Mouse (Mus musculus): Measurements from ENCODE around the gene Ctla4. TPM values are rescaled to one million over a fixed set of nuclear protein-coding genes. Genes with fewer than 3 reads are reported as not detected.

The Ctla4 gene
- total and polyA plus RNA-seq, 3 experiments: not detected

DNA sequence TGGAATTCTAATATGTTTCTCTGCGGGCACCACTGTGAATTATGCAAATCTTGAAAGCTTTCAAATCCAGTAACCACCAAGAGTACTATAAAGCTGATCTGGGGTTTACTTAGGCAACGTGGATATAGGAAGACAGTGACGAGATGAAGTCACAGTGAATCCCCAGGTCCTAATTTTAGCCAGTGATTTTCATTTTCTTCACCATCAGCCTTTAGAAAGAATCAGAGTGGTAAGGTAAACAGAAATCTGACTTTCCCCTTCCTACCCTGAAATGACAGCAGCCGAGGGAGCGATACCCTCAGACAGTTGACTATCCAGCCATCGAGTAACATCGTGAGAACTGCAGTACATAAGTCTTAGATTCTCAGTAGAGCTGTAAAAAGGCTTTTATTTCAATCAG lies 16.3 kb downstream of the Ctla4 start:
- no peak overlapping the region for H3K4me3 ChIP-seq (ENCODE audit: control insufficient read depth in 1 of 2, insufficient read depth in 1 of 2, low read depth in 2 of 2, low read length in 2 of 2)
- TF ChIP-seq ZKSCAN1 (IDR thresholded peaks at IDR 0.05; ENCODE audit: low read depth, low read length) (no peak), BHLHE40 (IDR thresholded peaks at IDR 0.05; ENCODE audit: borderline replicate concordance, low read depth, low read length) (no peak), GABPA (IDR thresholded peaks at IDR 0.05; ENCODE audit: low read depth, low read length) (no peak), MAZ (IDR thresholded peaks at IDR 0.05; ENCODE audit: low read depth, low read length) (no peak), POLR2AphosphoS2 (IDR thresholded peaks at IDR 0.05; ENCODE audit: low read length) (no peak), POLR2A (IDR thresholded peaks at IDR 0.05; ENCODE audit: control insufficient read depth in 1 of 2, insufficient read depth in 1 of 2, low read depth in 1 of 2, low read length in 2 of 2, poor library complexity in 1 of 2) (no peak), CHD1 (IDR thresholded peaks at IDR 0.05; ENCODE audit: low read depth, low read length) (no peak), TBP (IDR thresholded peaks at IDR 0.05; ENCODE audit: low read depth, low read length) (no peak), UBTF (IDR thresholded peaks at IDR 0.05; ENCODE audit: borderline replicate concordance, insufficient read depth, low read depth, low read length) (no peak), KAT2A (conservative IDR thresholded peaks at IDR 0.05; ENCODE audit: low read depth, low read length) (no peak), RAD21 (IDR thresholded peaks at IDR 0.05; ENCODE audit: low read depth, low read length) (no peak), NRF1 (IDR thresholded peaks at IDR 0.05; ENCODE audit: insufficient read depth, low read depth, low read length, poor library complexity, severe bottlenecking) (no peak), ETS1 (IDR thresholded peaks at IDR 0.05; ENCODE audit: low read depth, low read length) (no peak), USF1 (IDR thresholded peaks at IDR 0.05; ENCODE audit: low read depth, low read length) (no peak), RCOR1 (IDR thresholded peaks at IDR 0.05; ENCODE audit: low read depth, low read length) (no peak), ZC3H11A (IDR thresholded peaks at IDR 0.05; ENCODE audit: low read depth, low read length) (no peak), TCF12 (IDR thresholded peaks at IDR 0.05; ENCODE audit: low read depth, low read length) (no peak)
- no peaks in the 10 kb centered on the region for H3K4me1 ChIP-seq (ENCODE audit: control insufficient read depth in 1 of 2, insufficient read depth in 2 of 2, low read length in 2 of 2)
- H3K9me3 ChIP-seq (replicated peaks; ENCODE audit: insufficient read depth, low read length): no peaks in the 10 kb centered on the region
- no peaks in the 10 kb centered on the region for H3K36me3 ChIP-seq (ENCODE audit: control insufficient read depth in 1 of 2, insufficient read depth in 2 of 2, low read length in 2 of 2)
- DNase-seq (ENCODE audit: low read depth, low spot score): no peak
- H3K27ac ChIP-seq (ENCODE audit: control insufficient read depth, low read depth, low read length): no peak overlapping the region
- no peak overlapping the region for H3K9ac ChIP-seq (ENCODE audit: control insufficient read depth, low read depth, low read length, poor library complexity, severe bottlenecking)
- H3K79me2 ChIP-seq (ENCODE audit: control insufficient read depth, insufficient read depth, low read length, poor library complexity): no peaks in the 10 kb centered on the region
- H3K27me3 ChIP-seq (ENCODE audit: control insufficient read depth in 1 of 2, insufficient read depth in 2 of 2, low read length in 2 of 2): no peaks in the 10 kb centered on the region

DNA sequence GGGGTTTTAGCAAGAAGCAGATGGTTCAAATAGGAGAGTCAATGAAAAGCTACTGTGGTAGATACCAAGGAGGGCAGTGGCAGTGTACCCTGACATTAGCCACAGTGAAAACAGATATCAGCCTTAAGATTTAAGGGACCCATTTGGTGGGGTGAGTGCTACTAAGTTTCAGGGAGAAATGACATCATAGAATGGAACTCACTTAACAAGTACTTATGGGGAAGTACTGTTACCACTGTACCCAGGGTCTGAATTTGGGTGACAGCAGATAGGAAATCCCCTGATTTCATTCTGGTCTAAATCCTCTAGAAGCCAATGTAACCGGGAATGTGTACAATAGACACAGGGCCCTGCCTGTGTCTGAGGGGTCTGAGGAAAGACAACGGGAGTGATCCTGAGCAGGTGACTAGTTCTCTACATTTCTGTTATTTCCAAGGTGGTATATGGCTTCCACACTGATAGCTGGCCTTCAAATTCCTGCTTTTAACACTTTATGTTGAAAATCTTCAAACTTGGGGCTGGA lies 17.7 kb downstream of the Ctla4 start:
- Histone ChIP-seq H3K9me3 (replicated peaks; ENCODE audit: insufficient read depth, low read length) (no peaks in the 10 kb centered on the region), H3K4me3 (ENCODE audit: control insufficient read depth in 1 of 2, insufficient read depth in 1 of 2, low read depth in 2 of 2, low read length in 2 of 2) (no peak overlapping the region), H3K79me2 (ENCODE audit: control insufficient read depth, insufficient read depth, low read length, poor library complexity) (no peaks in the 10 kb centered on the region), H3K36me3 (ENCODE audit: control insufficient read depth in 1 of 2, insufficient read depth in 2 of 2, low read length in 2 of 2) (no peaks in the 10 kb centered on the region), H3K9ac (ENCODE audit: control insufficient read depth, low read depth, low read length, poor library complexity, severe bottlenecking) (no peak overlapping the region), H3K27me3 (ENCODE audit: control insufficient read depth in 1 of 2, insufficient read depth in 2 of 2, low read length in 2 of 2) (no peaks in the 10 kb centered on the region), H3K4me1 (ENCODE audit: control insufficient read depth in 1 of 2, insufficient read depth in 2 of 2, low read length in 2 of 2) (no peaks in the 10 kb centered on the region), H3K27ac (ENCODE audit: control insufficient read depth, low read depth, low read length) (no peak overlapping the region)
- DNase-seq (ENCODE audit: low read depth, low spot score): no peak
- no peak for TF ChIP-seq TCF12 (IDR thresholded peaks at IDR 0.05; ENCODE audit: low read depth, low read length)
- no peak for TF ChIP-seq GABPA (IDR thresholded peaks at IDR 0.05; ENCODE audit: low read depth, low read length)
- TF ChIP-seq USF1 (IDR thresholded peaks at IDR 0.05; ENCODE audit: low read depth, low read length): no peak
- TF ChIP-seq UBTF (IDR thresholded peaks at IDR 0.05; ENCODE audit: borderline replicate concordance, insufficient read depth, low read depth, low read length): no peak
- no peak for TF ChIP-seq EP300 (IDR thresholded peaks at IDR 0.05; ENCODE audit: low read depth in 1 of 2, low read length in 2 of 2)
- TF ChIP-seq RAD21 (IDR thresholded peaks at IDR 0.05; ENCODE audit: low read depth, low read length): no peak
- no peak for TF ChIP-seq CHD1 (IDR thresholded peaks at IDR 0.05; ENCODE audit: low read depth, low read length)
- TF ChIP-seq MAFK (IDR thresholded peaks at IDR 0.05; ENCODE audit: borderline replicate concordance, low read depth, low read length): no peak
- TF ChIP-seq MXI1 (IDR thresholded peaks at IDR 0.05; ENCODE audit: low read depth, low read length): no peak
- no peak for TF ChIP-seq POLR2A (IDR thresholded peaks at IDR 0.05; ENCODE audit: control insufficient read depth in 1 of 2, insufficient read depth in 1 of 2, low read depth in 1 of 2, low read length in 2 of 2, poor library complexity in 1 of 2)
- no peak for TF ChIP-seq MAX (IDR thresholded peaks at IDR 0.05; ENCODE audit: low read length)
- TF ChIP-seq MAZ (IDR thresholded peaks at IDR 0.05; ENCODE audit: low read depth, low read length): no peak
- no peak for TF ChIP-seq POLR2AphosphoS2 (IDR thresholded peaks at IDR 0.05; ENCODE audit: low read length)
- TF ChIP-seq CHD2 (IDR thresholded peaks at IDR 0.05; ENCODE audit: low read length): no peak
